Mouse (Mus musculus): ENCODE data around the gene Selenos. TPM values are rescaled to one million over a fixed set of nuclear protein-coding genes. Genes with fewer than 3 reads are reported as not detected.
"Not testable (repeated sequence)": the region's sequence is repeated elsewhere in the genome, so short reads cannot be mapped to it uniquely, and the experiment has no call there.

Selenos gene
- polyA plus RNA-seq, 1 experiment from 2014 or later: 92.0 TPM

DNA sequence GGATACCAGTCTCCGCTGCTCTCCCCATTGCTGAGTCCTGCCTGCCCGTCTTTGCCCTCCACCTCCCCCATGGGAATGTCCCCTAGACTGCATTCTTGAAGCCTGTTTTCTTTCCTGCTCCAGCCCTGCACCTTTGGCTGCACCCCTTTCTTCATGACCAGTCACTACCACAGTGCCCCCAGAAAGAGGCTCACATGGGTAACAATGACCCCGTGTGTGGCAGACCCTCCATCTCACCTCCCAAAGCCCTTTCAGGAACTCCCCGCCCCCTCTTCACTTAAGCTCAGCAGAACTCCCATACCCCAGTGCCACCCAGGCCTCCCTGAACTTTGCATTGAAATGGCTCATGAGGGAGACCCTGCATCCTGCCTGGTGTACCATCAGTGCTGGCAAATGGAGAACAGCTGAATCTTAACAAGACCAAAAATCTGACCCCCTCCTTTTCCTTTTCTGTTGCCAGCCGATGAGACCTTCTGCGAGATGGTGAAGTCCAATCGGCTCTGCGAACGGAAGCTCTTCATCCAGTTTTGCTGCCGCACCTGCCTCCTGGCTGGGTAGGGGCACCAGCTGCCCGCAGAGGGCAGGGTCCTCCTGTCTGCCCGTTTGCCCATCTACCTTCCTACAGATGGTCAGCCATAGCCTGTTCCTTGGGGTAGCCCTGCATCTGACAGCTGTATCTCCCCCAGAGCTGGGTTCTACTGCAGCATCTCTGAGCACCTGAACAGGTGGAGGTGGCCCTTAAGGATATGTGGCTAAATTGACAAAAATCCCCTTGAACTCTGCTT is 30.8 kb upstream of the Selenos start:
- no peaks in the 10 kb centered on the region for H3K27me3 ChIP-seq (replicated peaks)
- ATAC-seq (ENCODE audit: low FRiP score): no peak
- H3K4me3 ChIP-seq (replicated peaks): no peak overlapping the region
- no peak overlapping the region for H3K27ac ChIP-seq (replicated peaks)
- peaks cover 37% of the 10 kb centered on the region for H3K4me1 ChIP-seq
- no peaks in the 10 kb centered on the region for H3K36me3 ChIP-seq
- H3K4me2 ChIP-seq: no peak overlapping the region
- H3K9me3 ChIP-seq (replicated peaks): no peaks in the 10 kb centered on the region
- WGBS: 88% methylated on average over 12 of the region's 12 CpGs
- H3K9ac ChIP-seq (replicated peaks): no peak overlapping the region

GRCm38 (mm10) chr7:66053946-66054483 is 25.4 kb upstream of the Selenos start:
- Histone ChIP-seq H3K9me3 (replicated peaks) (no peaks in the 10 kb centered on the region), H3K27ac (replicated peaks) (no peak overlapping the region), H3K4me1 (no peaks in the 10 kb centered on the region), H3K36me3 (no peaks in the 10 kb centered on the region), H3K27me3 (replicated peaks) (0 out of 2 replicates have a peak, but pooled peaks cover 7% of the 10 kb centered on the region), H3K4me2 (no peak overlapping the region), H3K4me3 (replicated peaks) (no peak overlapping the region), H3K9ac (replicated peaks) (no peak overlapping the region)
- no peak for ATAC-seq (ENCODE audit: low FRiP score)
- WGBS: 90% methylated on average over 4 of the region's 4 CpGs

- not testable (repeated sequence) for ATAC-seq (ENCODE audit: low FRiP score); H3K9me3 ChIP-seq (replicated peaks)
- 14% methylated on average over 2 of the region's 2 CpGs for WGBS
Measured at GRCm38 (mm10) chr7:66055356-66055755, 24.1 kb upstream of the Selenos start.

DNA sequence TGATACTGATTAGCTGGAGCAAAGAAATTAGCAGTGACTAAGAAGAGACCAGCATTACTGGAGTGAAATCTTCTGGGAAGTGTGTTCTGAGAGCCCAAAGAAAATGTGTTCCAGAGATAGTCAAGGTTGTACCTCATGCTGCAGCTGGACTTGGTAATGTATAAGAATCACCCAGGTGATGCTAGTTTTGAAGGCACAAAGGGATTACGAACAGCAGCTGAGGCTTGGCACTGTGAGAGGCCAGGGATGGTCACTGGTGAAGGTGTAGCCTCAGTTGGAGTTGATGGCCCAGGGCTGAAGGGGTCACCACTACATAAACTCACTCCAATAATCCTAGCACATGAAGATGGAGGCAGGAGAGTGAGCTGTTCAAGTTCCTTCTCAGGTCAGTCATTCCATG is 20.7 kb upstream of the Selenos start, which contains the start of gene Snrpa1:
Gene Snrpa1 (plus strand): TSS at position 301 of the 400 bp plus-strand sequence.
- Histone ChIP-seq H3K36me3 (peaks cover 8% of the 10 kb centered on the region), H3K4me2 (peak within 1 kb of the TSS; percentile 91), H3K27me3 (replicated peaks) (0 out of 2 replicates have a peak, but pooled peaks cover 7% of the 10 kb centered on the region), H3K9ac (replicated peaks) (peak within 1 kb of the TSS; percentile 87; the same call in 1 of the 2 replicates), H3K4me1 (peaks cover 23% of the 10 kb centered on the region), H3K27ac (replicated peaks) (no peak within 1 kb of the TSS), H3K4me3 (replicated peaks) (peak within 1 kb of the TSS; percentile 92), H3K9me3 (replicated peaks) (no peaks in the 10 kb centered on the region)
- 75% methylated on average over 1 of the region's 1 CpGs for WGBS
- ATAC-seq (ENCODE audit: low FRiP score): no peak

More at GRCm38 (mm10) chr7:66055356-66055755, 24.1 kb upstream of the Selenos start:
- not testable (repeated sequence) for H3K27me3 ChIP-seq (replicated peaks); H3K4me1 ChIP-seq; H3K27ac ChIP-seq (replicated peaks); H3K4me3 ChIP-seq (replicated peaks); H3K36me3 ChIP-seq; H3K4me2 ChIP-seq; H3K9ac ChIP-seq (replicated peaks)

DNA sequence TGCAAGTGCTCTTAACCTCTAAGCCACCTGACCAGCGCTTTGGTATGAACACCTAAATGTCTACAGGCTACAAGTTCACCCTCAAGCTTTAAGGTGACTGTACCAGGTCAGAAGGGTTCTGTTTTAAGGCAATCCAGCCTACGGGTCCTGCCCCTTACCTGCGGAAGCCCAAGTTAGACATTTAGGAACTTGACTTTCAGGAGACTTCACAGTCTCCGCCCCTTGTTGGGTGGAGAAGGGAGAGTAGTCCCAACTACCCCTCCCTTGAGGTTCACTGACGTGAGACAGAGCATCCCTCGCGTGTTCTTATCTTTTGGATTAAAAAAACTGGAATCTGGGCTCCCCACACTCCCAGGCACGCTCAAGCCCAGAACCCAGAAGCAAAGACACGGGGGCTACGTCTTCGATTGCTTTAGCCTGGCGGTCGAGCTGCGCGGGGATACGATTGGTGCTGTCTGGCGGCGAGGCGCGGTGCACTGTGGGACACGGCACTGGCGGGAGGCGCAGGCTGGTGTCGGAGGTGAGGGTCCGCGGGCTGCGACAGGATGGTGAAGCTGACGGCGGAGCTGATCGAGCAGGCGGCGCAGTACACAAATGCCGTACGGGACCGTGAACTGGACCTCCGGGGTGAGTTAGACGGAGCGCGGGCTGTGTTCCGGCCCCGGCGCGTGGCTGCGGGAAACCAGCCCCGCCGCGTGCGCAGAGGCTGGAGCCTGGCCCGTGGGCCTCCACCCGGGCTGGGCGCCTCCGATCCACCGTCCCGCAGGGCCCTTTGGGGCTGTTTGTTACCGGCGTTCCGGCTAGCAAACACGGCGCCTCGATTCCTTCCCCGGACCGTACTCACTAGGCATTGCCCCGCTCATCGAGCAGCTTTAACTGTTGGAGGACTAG is 19.1 kb upstream of the Selenos start:
- Histone ChIP-seq H3K4me1 (peaks cover 23% of the 10 kb centered on the region), H3K4me2 (peak overlapping the region; percentile 91), H3K36me3 (peaks cover 19% of the 10 kb centered on the region), H3K9me3 (replicated peaks) (no peaks in the 10 kb centered on the region), H3K27me3 (replicated peaks) (0 out of 2 replicates have a peak, but pooled peaks cover 7% of the 10 kb centered on the region), H3K4me3 (replicated peaks) (peak overlapping the region; percentile 92), H3K9ac (replicated peaks) (peak overlapping the region; percentile 87), H3K27ac (replicated peaks) (peak overlapping the region; percentile 77)
- ATAC-seq (ENCODE audit: low FRiP score): peak; percentile 95
- WGBS: 1% methylated on average over 64 of the region's 64 CpGs

DNA sequence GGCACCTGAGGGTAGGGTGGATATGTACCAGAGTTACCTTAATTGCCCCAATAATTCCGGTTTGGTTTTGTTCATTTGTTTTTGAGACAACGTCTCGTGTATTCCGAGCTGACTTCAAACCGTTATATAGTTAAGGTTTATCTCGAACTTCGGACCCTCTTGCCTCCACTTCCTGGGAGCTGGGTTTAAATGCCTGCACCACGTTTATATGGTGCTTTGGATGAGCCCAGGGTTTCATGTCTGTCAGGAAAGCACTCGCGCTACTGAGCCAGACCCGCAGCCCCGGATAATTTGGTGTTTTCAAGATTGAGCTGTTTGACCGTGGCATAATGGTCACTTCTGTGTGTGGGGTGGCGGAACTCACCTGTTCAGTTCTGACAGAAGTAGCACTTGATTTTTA is 18.4 kb upstream of the Selenos start:
- ATAC-seq (ENCODE audit: low FRiP score): no peak
- peaks cover 24% of the 10 kb centered on the region for H3K36me3 ChIP-seq
- 0 out of 2 replicates have a peak, but pooled peaks cover 7% of the 10 kb centered on the region for H3K27me3 ChIP-seq (replicated peaks)
- peaks cover 23% of the 10 kb centered on the region for H3K4me1 ChIP-seq
- no peaks in the 10 kb centered on the region for H3K9me3 ChIP-seq (replicated peaks)
- H3K4me2 ChIP-seq: peak overlapping the region; percentile 91
- 3% methylated on average over 14 of the region's 14 CpGs for WGBS
- peak overlapping the region; percentile 92 for H3K4me3 ChIP-seq (replicated peaks)
- H3K27ac ChIP-seq (replicated peaks): no peak overlapping the region; the same call in 1 of the 2 replicates
- peak overlapping the region; percentile 87 for H3K9ac ChIP-seq (replicated peaks)

DNA sequence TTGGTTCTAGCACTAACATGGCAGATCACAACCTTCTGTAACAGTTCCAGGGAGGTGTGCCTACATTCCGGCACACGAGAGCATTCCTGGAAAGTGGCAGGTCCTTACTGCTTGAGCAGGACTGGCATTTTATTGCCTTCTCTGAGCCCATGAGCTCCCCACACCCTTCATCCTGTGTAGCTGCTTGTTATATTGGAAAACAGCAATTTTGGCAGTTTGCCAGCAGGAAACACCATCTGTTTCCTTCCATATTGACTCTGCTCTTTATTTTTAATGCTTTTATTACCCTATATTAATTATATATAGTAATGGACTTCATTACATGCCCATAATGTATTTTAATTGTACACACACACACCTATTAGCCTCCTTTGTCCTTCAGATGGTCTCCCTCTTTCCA is 3.0 kb upstream of the Selenos start:
- Histone ChIP-seq H3K9ac (replicated peaks) (no peak overlapping the region), H3K9me3 (replicated peaks) (no peaks in the 10 kb centered on the region), H3K27me3 (replicated peaks) (no peaks in the 10 kb centered on the region), H3K27ac (replicated peaks) (no peak overlapping the region), H3K36me3 (peaks cover 54% of the 10 kb centered on the region), H3K4me2 (no peak overlapping the region), H3K4me1 (peaks cover 19% of the 10 kb centered on the region), H3K4me3 (replicated peaks) (no peak overlapping the region)
- WGBS: 47% methylated on average over 2 of the region's 2 CpGs
- no peak for ATAC-seq (ENCODE audit: low FRiP score)

- peak overlapping the region; percentile 80 for H3K27ac ChIP-seq (replicated peaks)
- peak overlapping the region; percentile 70 for H3K4me3 ChIP-seq (replicated peaks)
- H3K27me3 ChIP-seq (replicated peaks): no peaks in the 10 kb centered on the region
- ATAC-seq (ENCODE audit: low FRiP score): no peak
- H3K9me3 ChIP-seq (replicated peaks): no peaks in the 10 kb centered on the region
- H3K4me1 ChIP-seq: peaks cover 27% of the 10 kb centered on the region
- H3K4me2 ChIP-seq: peak overlapping the region; percentile 59
- peaks cover 42% of the 10 kb centered on the region for H3K36me3 ChIP-seq
- WGBS: 48% methylated on average over 5 of the region's 5 CpGs
- peak overlapping the region; percentile 69 for H3K9ac ChIP-seq (replicated peaks)
Measured at GRCm38 (mm10) chr7:66080231-66080613, 773 bp downstream of the Selenos start.

DNA sequence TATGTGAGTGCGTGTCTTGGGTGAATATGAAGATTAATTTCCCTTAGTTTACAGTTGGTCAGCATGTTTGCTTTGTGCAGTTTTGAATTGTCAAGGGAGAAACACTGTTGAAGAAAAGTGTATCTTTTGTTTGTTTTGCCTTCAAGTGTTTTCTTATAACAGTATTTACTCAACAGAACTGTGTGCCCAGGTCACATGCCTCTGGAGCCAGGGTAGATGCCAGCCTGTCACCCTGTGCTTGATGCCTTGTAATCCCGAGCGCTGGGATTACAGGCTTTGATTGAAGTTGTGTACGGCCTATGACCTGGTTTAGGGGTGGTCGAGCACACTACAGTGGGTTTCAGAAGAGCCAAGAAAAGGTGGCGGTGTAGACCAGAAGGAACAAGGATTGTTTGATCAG is 4.3 kb downstream of the Selenos start:
- Histone ChIP-seq H3K36me3 (peaks cover 57% of the 10 kb centered on the region), H3K9ac (replicated peaks) (no peak overlapping the region), H3K4me1 (peaks cover 26% of the 10 kb centered on the region), H3K9me3 (replicated peaks) (no peaks in the 10 kb centered on the region), H3K27me3 (replicated peaks) (no peaks in the 10 kb centered on the region), H3K4me2 (no peak overlapping the region), H3K27ac (replicated peaks) (no peak overlapping the region), H3K4me3 (replicated peaks) (no peak overlapping the region)
- WGBS: 90% methylated on average over 6 of the region's 6 CpGs
- ATAC-seq (ENCODE audit: low FRiP score): no peak

DNA sequence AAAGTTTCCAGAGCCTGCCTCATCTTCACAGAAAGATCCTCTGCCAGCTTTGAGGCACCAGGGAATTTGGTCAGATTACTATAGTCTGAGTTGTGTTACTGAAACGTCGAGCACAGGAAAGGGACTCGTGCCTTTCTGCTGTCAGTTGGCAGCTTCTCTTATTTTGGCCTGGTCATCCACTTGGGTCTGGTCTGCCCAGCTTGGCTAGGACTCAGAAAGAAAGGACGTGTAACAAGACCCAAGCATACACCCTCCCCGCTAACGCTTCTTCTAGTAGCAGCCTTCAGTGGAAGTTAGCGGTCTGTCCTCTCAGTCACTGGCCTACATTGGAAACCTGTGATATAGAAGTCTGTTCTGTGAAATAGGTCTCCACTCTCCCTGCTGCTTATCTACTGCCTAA is 5.1 kb downstream of the Selenos start:
- 78% methylated on average over 7 of the region's 7 CpGs for WGBS
- H3K36me3 ChIP-seq: peaks cover 64% of the 10 kb centered on the region
- ATAC-seq (ENCODE audit: low FRiP score): no peak

DNA sequence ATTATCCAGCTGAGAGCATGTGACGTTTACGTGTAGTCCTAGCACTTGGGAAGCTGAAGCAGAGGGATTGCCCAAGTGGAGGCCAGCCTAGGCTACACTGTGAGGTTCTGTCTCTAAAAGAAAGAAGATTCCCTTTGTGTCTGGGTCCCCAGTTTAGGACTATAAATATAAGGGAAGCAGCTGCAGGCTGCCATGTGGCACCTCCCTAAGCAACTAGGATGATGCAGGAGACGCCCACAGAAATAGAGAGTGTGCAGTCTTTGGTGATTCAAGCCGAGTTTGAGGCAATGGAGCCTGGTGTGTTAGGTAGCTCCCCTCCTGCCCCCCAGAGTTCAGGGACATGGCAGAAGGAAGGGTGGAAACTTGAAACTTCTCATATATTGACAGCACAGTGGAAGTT is 8.2 kb downstream of the Selenos start:
- peaks cover 87% of the 10 kb centered on the region for H3K36me3 ChIP-seq
- 92% methylated on average over 4 of the region's 4 CpGs for WGBS

More for the DNA sequence above, 5.1 kb downstream of the Selenos start:
- Histone ChIP-seq H3K4me3 (replicated peaks) (no peak overlapping the region), H3K27me3 (replicated peaks) (no peaks in the 10 kb centered on the region), H3K4me1 (peaks cover 22% of the 10 kb centered on the region), H3K27ac (replicated peaks) (no peak overlapping the region), H3K4me2 (no peak overlapping the region), H3K9me3 (replicated peaks) (no peaks in the 10 kb centered on the region), H3K9ac (replicated peaks) (no peak overlapping the region)

More for the DNA sequence above, 8.2 kb downstream of the Selenos start:
- Histone ChIP-seq H3K4me2 (no peak overlapping the region), H3K4me1 (peaks cover 4% of the 10 kb centered on the region), H3K27me3 (replicated peaks) (no peaks in the 10 kb centered on the region), H3K27ac (replicated peaks) (no peak overlapping the region), H3K4me3 (replicated peaks) (no peak overlapping the region), H3K9me3 (replicated peaks) (no peaks in the 10 kb centered on the region), H3K9ac (replicated peaks) (no peak overlapping the region)
- no peak for ATAC-seq (ENCODE audit: low FRiP score)
